Mouse (Mus musculus) macrophage (primary cell): ENCODE results near the gene Wdr60. TPM values are rescaled to one million over a fixed set of nuclear protein-coding genes. Genes with fewer than 3 reads are reported as not detected.
"Not testable (repeated sequence)": the region's sequence is repeated elsewhere in the genome, so short reads cannot be mapped to it uniquely, and the experiment has no call there.

Experiments used
- H3K27ac ChIP-seq: fragments of 350-480 bp; formaldehyde crosslinking; 2 replicates; pipeline ENCODE4 v1.9.0; 2021
- H3K36me3 ChIP-seq: fragments of 350-480 bp; formaldehyde crosslinking; 2 replicates; pipeline ENCODE4 v1.9.0; 2021; ENCODE audit errors: inconsistent target
- H3K4me3 ChIP-seq: fragments of 350-480 bp; formaldehyde crosslinking; 2 replicates; pipeline ENCODE4 v1.9.0; 2021; ENCODE audit errors: inconsistent target
- H3K79me2 ChIP-seq: fragments of 350-480 bp; formaldehyde crosslinking; 2 replicates; pipeline ENCODE4 v1.9.0; 2021; ENCODE audit errors: inconsistent target
- WGBS: methylation state at CpG from one replicate; pipeline ENCODE4 v1.1.7; 2026; ENCODE audit warnings: inconsistent platforms; ENCODE audit not compliant: missing documents; 5-methylcytosine and 5-hydroxymethylcytosine counted together
- polyA plus RNA-seq: library from polyadenylated mRNA; stranded (reverse); fragments of 250-400 nt; gene quantifications from 3 replicates; pipeline ENCODE4 v1.2.4, GENCODE M21; 2018; ENCODE audit warnings: inconsistent platforms

The Wdr60 gene
- polyA plus RNA-seq, 1 experiment from 2014 or later: 8.8 TPM

GRCm38 (mm10) chr12:116279181-116279580 lies 16.4 kb upstream of the Wdr60 start:
- no peak overlapping the region for H3K27ac ChIP-seq

DNA sequence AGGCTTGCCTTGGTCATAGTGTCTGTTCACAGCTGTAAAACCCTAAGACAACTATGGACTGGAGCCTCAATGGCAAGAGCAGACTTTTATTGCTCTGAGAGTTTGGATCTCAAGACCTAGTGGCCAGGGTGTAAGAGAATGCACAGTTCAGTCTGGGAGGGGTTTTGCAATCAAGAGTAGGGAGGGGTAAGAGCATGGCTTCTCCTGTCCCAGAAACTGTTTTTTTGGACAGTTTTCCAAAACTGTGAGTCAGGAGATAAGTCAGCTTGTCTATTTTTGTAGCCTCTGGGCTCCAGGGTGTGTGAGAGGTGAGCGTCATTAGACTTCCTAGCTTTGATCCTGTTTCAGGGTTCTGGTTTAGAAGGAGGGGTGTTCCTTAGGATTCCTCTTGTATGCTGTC lies 15.7 kb upstream of the Wdr60 start:
- Histone ChIP-seq H3K27ac (no peak overlapping the region), H3K79me2 (peaks cover 21% of the 10 kb centered on the region), H3K4me3 (no peak overlapping the region), H3K36me3 (no peaks in the 10 kb centered on the region)
- WGBS: 93% methylated on average over 1 of the region's 1 CpGs

More at GRCm38 (mm10) chr12:116279181-116279580, 16.4 kb upstream of the Wdr60 start:
- 90% methylated on average over 2 of the region's 2 CpGs for WGBS
- no peak overlapping the region for H3K4me3 ChIP-seq
- peaks cover 27% of the 10 kb centered on the region for H3K79me2 ChIP-seq
- no peaks in the 10 kb centered on the region for H3K36me3 ChIP-seq

DNA sequence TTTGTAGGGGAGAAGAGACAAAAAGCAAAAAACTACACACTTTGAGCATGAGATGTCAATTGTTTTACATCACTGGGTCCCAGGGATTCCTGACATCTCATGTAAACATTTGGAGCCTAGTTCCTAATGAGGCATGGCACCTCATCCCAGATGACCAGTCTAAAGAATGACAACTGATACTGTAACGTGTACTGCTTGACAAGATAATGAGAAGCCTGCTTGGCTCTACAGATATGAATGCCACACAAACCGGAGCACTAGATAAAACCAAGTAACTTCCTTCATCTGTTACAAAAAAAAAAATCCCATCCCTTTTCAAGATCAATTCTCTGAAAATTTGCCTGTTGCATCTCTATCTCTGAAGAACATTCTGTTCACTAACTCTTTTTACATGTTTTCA lies 14.1 kb upstream of the Wdr60 start:
- 94% methylated on average over 2 of the region's 2 CpGs for WGBS
- Histone ChIP-seq H3K4me3 (no peak overlapping the region), H3K27ac (no peak overlapping the region), H3K79me2 (peaks cover 5% of the 10 kb centered on the region), H3K36me3 (no peaks in the 10 kb centered on the region)

DNA sequence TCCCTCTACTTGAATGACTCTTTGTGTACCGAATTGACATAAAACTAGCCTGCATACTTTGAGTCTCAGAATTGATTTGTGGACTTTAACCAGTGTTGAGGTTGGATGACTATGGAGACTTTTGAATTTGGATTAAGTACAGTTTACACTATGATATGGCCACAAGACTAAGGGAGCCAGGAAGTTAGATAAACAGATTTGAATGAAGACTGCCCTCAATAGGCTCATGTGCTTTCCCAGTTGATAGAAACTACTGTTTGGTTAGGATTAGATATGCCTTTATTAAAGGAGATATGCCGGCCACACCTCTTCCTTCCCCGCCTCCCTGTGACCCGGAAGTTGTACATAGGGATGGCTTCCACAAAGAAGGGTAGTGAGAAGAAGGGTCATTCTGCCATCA lies 12.8 kb upstream of the Wdr60 start:
- H3K27ac ChIP-seq: no peak overlapping the region
- no peaks in the 10 kb centered on the region for H3K36me3 ChIP-seq
- WGBS: 87% methylated on average over 4 of the region's 4 CpGs
- H3K79me2 ChIP-seq: no peaks in the 10 kb centered on the region
- H3K4me3 ChIP-seq: no peak overlapping the region

- H3K36me3 ChIP-seq, H3K27ac ChIP-seq, H3K79me2 ChIP-seq, H3K4me3 ChIP-seq: not testable (repeated sequence)
- WGBS: 100% methylated on average over 2 of the region's 2 CpGs
Observed at GRCm38 (mm10) chr12:116275086-116275485, 12.3 kb upstream of the Wdr60 start, which contains the start of gene Gm11027. TSS of gene Gm11027 (plus strand) at chr12:116275386.

- H3K4me3 ChIP-seq: no peak overlapping the region
- WGBS: 100% methylated on average over 1 of the region's 1 CpGs
- H3K79me2 ChIP-seq: no peaks in the 10 kb centered on the region
- no peak overlapping the region for H3K27ac ChIP-seq
- no peaks in the 10 kb centered on the region for H3K36me3 ChIP-seq
Observed at GRCm38 (mm10) chr12:116273733-116274132, 10.9 kb upstream of the Wdr60 start.

DNA sequence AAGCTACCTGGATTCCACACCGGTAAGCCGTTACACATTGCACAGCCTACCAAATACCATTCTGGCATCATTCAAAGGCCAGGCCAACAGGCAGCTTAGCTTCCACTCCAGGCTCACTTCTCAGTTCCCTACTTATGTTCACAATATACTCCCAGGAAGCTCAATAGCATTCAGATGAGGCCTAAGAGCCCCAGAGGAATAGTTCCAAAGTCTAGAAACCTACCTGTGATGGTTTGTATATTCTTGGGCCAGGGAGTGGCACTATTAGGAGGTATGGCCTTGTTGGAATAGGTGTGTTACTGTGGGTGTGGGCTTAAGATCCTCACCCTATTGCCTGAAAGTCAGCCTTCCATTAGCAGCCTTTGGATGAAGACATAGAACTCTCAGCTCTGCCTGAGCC lies 8.2 kb upstream of the Wdr60 start:
- no peak overlapping the region for H3K27ac ChIP-seq
- 97% methylated on average over 2 of the region's 2 CpGs for WGBS
- H3K79me2 ChIP-seq: no peaks in the 10 kb centered on the region

DNA sequence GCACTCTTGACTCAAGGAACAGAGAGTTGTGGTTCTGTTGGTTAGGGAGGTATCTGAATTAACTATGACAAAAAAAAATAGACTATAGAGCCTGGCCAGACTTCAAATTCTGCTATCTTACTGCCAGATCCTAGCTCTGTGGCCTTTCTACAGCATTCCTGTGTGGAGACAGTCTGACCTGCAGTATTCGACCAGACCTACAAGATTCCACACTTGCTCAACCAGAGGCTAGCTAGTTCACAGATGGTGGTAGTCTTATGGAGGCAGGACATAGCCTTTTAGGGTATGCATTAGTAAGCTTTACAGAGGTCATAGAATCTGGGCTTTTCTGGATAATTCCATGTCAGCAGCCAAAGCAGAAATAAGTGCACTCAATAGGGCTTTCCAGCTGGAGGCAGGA lies 7.7 kb upstream of the Wdr60 start:
- WGBS: 95% methylated on average over 1 of the region's 1 CpGs
- H3K79me2 ChIP-seq: no peaks in the 10 kb centered on the region
- no peaks in the 10 kb centered on the region for H3K36me3 ChIP-seq
- no peak overlapping the region for H3K27ac ChIP-seq
- H3K4me3 ChIP-seq: no peak overlapping the region

More for the DNA sequence above, 8.2 kb upstream of the Wdr60 start:
- Histone ChIP-seq H3K36me3 (no peaks in the 10 kb centered on the region), H3K4me3 (no peak overlapping the region)

DNA sequence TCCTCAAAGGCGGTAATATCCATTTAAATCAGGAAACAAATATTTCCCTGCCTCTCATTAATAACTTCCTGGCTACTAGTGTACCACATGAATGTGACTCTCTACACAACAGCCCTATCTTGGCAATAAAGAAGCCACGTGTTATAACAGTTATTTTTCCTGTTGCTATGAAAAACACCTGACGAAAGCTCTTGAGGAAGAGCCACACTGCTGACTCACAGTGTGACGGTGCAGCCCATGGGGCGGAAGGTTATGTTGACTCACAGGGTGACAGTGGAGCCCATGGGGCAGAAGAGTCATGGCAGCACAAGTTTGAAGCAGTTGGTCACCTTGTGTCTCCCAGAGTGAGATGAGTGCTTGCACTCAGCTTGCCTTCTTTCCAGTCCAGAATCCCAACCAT lies 6.6 kb upstream of the Wdr60 start:
- Histone ChIP-seq H3K36me3 (no peaks in the 10 kb centered on the region), H3K79me2 (no peaks in the 10 kb centered on the region), H3K27ac (no peak overlapping the region), H3K4me3 (no peak overlapping the region)
- WGBS: 30% methylated on average over 4 of the region's 5 CpGs

DNA sequence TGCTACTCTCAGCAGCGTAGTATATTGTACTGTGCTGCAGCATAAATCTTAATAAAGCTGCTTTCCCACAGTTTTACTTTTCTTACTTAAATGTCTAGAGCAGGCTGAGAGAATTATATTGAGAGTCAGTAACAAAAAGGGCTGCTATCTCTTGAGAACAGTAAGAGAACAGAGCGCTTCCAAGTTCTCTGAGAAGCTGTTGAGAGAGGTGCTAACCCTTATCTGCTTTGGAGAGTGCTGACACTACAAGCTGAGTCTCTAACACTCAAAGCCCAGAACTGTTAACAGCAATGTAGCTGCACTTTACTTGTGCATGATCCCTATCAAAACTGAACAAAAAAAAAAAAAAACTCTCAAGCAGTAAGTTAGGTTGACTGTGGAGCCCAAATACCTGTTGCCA lies 2.5 kb upstream of the Wdr60 start:
- WGBS: 94% methylated on average over 2 of the region's 2 CpGs
- H3K4me3 ChIP-seq: no peak overlapping the region
- H3K79me2 ChIP-seq: no peaks in the 10 kb centered on the region
- H3K27ac ChIP-seq: no peak overlapping the region
- H3K36me3 ChIP-seq: no peaks in the 10 kb centered on the region

DNA sequence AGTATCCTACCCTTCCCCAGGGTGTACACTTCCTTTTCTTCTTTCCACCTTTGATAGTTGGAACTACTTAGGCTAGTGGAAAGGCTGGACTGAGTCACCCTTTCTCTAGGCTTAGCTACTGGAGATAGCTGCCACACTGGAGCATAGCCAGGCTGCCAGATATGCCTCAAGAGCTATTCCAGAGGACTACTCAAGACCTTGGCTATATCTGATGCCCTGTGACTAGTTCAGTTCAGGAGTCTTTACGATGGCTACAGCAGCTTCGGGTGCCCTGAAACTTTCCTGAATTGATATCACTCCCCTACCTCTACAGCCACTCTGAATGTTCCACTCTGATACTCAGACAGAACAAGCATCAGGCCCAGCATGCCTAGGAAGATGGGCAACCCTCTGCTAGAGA lies 1.9 kb upstream of the Wdr60 start:
- Histone ChIP-seq H3K27ac (no peak overlapping the region), H3K4me3 (no peak overlapping the region), H3K79me2 (no peaks in the 10 kb centered on the region), H3K36me3 (no peaks in the 10 kb centered on the region)
- WGBS: 96% methylated on average over 2 of the region's 2 CpGs

DNA sequence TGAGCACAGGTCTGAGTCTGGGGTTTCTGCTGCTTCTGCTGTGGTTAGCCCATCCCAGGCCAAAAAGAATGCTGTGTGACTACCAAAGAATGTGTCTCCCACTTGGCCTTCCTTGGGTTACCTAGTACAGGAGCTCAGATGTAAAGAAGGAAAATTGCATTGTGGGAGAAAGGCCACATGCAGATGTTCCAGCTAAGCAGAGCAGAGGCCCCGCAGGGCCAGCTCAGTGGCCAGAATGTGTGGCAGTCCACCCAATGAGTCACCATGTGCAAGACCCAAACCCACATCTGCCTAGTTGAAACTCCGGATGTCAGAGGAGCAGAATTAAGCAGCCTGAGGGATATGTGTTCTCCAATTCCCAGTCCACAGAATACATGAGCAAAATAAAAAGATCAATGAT lies 4.5 kb downstream of the Wdr60 start:
- WGBS: 73% methylated on average over 2 of the region's 2 CpGs
- Histone ChIP-seq H3K36me3 (no peaks in the 10 kb centered on the region), H3K4me3 (no peak overlapping the region), H3K79me2 (no peaks in the 10 kb centered on the region), H3K27ac (no peak overlapping the region)

- 84% methylated on average over 11 of the region's 11 CpGs for WGBS
- no peak overlapping the region for H3K4me3 ChIP-seq
Observed at GRCm38 (mm10) chr12:116255636-116256035, 7.2 kb downstream of the Wdr60 start.

DNA sequence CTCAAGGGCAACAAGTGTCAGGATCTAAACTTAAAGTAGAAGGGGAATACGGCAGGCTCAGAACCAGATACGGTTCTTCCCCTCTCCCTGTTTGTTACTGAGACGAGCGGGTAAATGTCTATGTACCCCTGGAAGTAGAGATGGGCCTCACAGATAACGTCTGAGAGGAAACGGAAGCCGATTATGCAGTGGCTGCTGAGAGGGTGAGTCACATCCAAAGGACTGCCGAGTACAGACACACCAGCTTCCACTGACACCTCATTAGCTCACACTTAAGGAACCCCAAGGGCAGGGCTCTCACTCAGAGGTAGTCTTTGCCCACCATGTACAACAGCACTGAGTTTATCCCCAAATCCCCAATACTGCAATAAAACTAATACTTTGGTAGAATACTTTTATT lies 8.2 kb downstream of the Wdr60 start:
- H3K36me3 ChIP-seq: no peaks in the 10 kb centered on the region
- no peaks in the 10 kb centered on the region for H3K79me2 ChIP-seq
- no peak overlapping the region for H3K27ac ChIP-seq
- 29% methylated on average over 8 of the region's 8 CpGs for WGBS
- no peak overlapping the region for H3K4me3 ChIP-seq

More at GRCm38 (mm10) chr12:116255636-116256035, 7.2 kb downstream of the Wdr60 start:
- H3K27ac ChIP-seq: no peak overlapping the region
- H3K79me2 ChIP-seq: no peaks in the 10 kb centered on the region
- no peaks in the 10 kb centered on the region for H3K36me3 ChIP-seq

GRCm38 (mm10) chr12:116244601-116245000 lies 18.2 kb downstream of the Wdr60 start:
- Histone ChIP-seq H3K27ac (no peak overlapping the region), H3K36me3 (no peaks in the 10 kb centered on the region; the same call in 1 of the 2 replicates), H3K4me3 (no peak overlapping the region), H3K79me2 (no peaks in the 10 kb centered on the region)
- 93% methylated on average over 1 of the region's 1 CpGs for WGBS

DNA sequence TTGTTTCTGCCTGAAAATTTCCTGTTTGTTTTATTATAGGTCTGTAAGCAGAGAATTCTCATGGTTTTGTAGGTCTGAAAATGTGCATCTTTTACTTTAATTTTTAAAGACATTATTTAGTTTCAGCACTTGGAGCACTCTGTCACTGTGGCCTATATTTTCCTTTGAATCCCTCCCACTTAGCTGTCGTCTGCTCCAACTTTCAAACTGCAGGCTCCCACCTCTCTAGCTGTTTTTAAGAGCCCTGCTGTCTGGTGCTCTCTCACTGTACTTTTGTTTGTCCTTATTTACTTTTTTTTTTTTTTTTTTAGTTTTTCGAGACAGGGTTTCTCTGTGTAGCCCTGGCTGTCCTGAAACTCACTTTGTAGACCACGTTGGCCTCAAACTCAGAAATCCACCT lies 24.0 kb downstream of the Wdr60 start:
- 96% methylated on average over 2 of the region's 3 CpGs for WGBS
- H3K36me3 ChIP-seq: no peaks in the 10 kb centered on the region
- H3K79me2 ChIP-seq: no peaks in the 10 kb centered on the region
- no peak overlapping the region for H3K27ac ChIP-seq
- no peak overlapping the region for H3K4me3 ChIP-seq
